11 mouse cellular contexts compared by ENCODE assay signal in the genomic region with DNA sequence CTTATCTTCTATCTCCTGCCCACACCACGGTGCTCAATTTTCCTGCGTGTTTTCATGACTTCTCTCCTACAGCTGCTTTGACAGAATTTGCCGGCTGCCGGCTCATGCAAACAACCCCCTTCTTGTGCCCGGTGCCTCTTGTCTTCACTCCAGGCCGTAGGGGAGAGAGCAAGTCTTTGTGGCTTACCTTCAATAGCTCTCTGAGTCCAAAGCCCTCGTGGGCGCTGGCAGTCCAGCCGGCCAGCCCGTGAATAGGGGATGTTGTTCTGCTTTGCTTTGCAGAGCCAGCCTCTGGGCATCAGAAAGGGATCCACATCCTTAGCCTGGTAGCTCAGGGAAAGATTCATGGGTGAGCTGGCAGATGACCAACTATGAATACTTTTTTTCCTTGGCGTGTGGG.
DNase-seq lines count a peak whose midpoint lies in the region; ATAC-seq lines count a peak whose summit lies in the region.
"Had no signal": no experiment of that assay in that cellular context is flagged by ENCODE, and none has a peak within 500 bp of the region (broad histone marks: within the 10 kb centered on the region; RNA-seq: fewer than 3 reads in every experiment).

No protein-coding gene starts in this region.

- H3K27ac ChIP-seq in midbrain, embryonic 14.5 days (replicated peaks; ENCODE audit: low read depth, low read length), result no peak overlapping the region
- H3K27ac ChIP-seq in midbrain, embryonic 11.5 days (ENCODE audit: low read depth, low read length), result no peak overlapping the region
- H3K27ac ChIP-seq: heart, adult 2 months had no signal

- no peak overlapping the region for H3K4me3 ChIP-seq in midbrain, embryonic 14.5 days (replicated peaks; ENCODE audit: low read depth, low read length)
- H3K4me3 ChIP-seq in midbrain, embryonic 11.5 days (ENCODE audit: low read depth, low read length), result no peak overlapping the region
- H3K4me3 ChIP-seq: heart, adult 2 months had no signal

- no peak overlapping the region for H3K4me2 ChIP-seq in midbrain, embryonic 14.5 days (ENCODE audit: low read length)
- no peak overlapping the region for H3K4me2 ChIP-seq in midbrain, embryonic 11.5 days

- 0 out of 2 replicates have a peak, but pooled peaks cover 3% of the 10 kb centered on the region for H3K27me3 ChIP-seq in midbrain, embryonic 14.5 days (ENCODE audit: control insufficient read depth, insufficient read depth, low read length)
- H3K27me3 ChIP-seq in midbrain, embryonic 11.5 days (ENCODE audit: control insufficient read depth, insufficient read depth, low read length), result no peaks in the 10 kb centered on the region

- no peak overlapping the region for H3K9ac ChIP-seq in midbrain, embryonic 14.5 days (replicated peaks; ENCODE audit: low read length)
- no peak overlapping the region for H3K9ac ChIP-seq in midbrain, embryonic 11.5 days (ENCODE audit: low read length)

- no peaks in the 10 kb centered on the region for H3K9me3 ChIP-seq in midbrain, embryonic 14.5 days (ENCODE audit: control insufficient read depth, low read length)
- no peaks in the 10 kb centered on the region for H3K9me3 ChIP-seq in midbrain, embryonic 11.5 days (ENCODE audit: control insufficient read depth, low read length)

- peak; percentile 3 for DNase-seq in cerebellum, adult 11-12 months
- no peak for DNase-seq in cerebellum, postnatal 36 days
- DNase-seq in midbrain, embryonic 14.5 days, result peak; percentile 43
- no peak for DNase-seq in midbrain, embryonic 11.5 days (ENCODE audit: low spot score, missing footprints)
- DNase-seq in left cerebral cortex, adult 9 months (ENCODE audit: low spot score in 2 of 2), result peak; percentile 15 to 47
- DNase-seq in right cerebral cortex, postnatal 4 days, result peak; percentile 26
- DNase-seq in gastrocnemius, postnatal 10 days, result no peak
- DNase-seq in heart, adult 11 months, result no peak
- DNase-seq: adrenal gland, adult 8-10 months; heart, adult 2 months; lung, postnatal 4 days had no signal

- WGBS in midbrain, embryonic 14.5 days, result 73% methylated on average over 11 of the region's 11 CpGs
- 80% methylated on average over 11 of the region's 11 CpGs for WGBS in midbrain, embryonic 11.5 days

- ATAC-seq in midbrain, embryonic 14.5 days (ENCODE audit: low FRiP score, low TSS enrichment), result no peak
- no peak for ATAC-seq in midbrain, embryonic 11.5 days (ENCODE audit: low FRiP score)

- no peaks in the 10 kb centered on the region for H3K36me3 ChIP-seq in midbrain, embryonic 14.5 days (ENCODE audit: control insufficient read depth, insufficient read depth, low read length)
- no peaks in the 10 kb centered on the region for H3K36me3 ChIP-seq in midbrain, embryonic 11.5 days (ENCODE audit: control insufficient read depth, insufficient read depth, low read length)

- H3K4me1 ChIP-seq in midbrain, embryonic 14.5 days (ENCODE audit: control insufficient read depth, insufficient read depth, low read length), result 0 out of 2 replicates have a peak, but pooled peaks cover 5% of the 10 kb centered on the region
- no peaks in the 10 kb centered on the region; the same call in 1 of the 2 replicates for H3K4me1 ChIP-seq in midbrain, embryonic 11.5 days (ENCODE audit: control insufficient read depth, insufficient read depth, low read length)

Comparison
In these comparisons a context has a peak if more than half of its experiments do, and no peak if none do; other contexts are left out.
1. DNase-seq: peak in cerebellum, adult 11-12 months (single experiment), midbrain, embryonic 14.5 days (single experiment), left cerebral cortex, adult 9 months (2 of 2) and right cerebral cortex, postnatal 4 days (single experiment); none in cerebellum, postnatal 36 days (0 of 2), midbrain, embryonic 11.5 days (single experiment), gastrocnemius, postnatal 10 days (single experiment) and heart, adult 11 months (single experiment).